Mouse (Mus musculus): Measurements from ENCODE around the gene Sv2b.

- TF ChIP-seq CTCF (conservative IDR thresholded peaks at IDR 0.05; ENCODE audit: insufficient read depth, insufficient read length, low read depth, low read length) (no peak), POLR2A (IDR thresholded peaks at IDR 0.05; ENCODE audit: low read depth, low read length) (no peak)
Measured at GRCm38 (mm10) chr7:75276739-75277138, 32.3 kb downstream of the Sv2b start.
